Comparison of ENCODE assay signal across 17 mouse cellular contexts in the genomic region with DNA sequence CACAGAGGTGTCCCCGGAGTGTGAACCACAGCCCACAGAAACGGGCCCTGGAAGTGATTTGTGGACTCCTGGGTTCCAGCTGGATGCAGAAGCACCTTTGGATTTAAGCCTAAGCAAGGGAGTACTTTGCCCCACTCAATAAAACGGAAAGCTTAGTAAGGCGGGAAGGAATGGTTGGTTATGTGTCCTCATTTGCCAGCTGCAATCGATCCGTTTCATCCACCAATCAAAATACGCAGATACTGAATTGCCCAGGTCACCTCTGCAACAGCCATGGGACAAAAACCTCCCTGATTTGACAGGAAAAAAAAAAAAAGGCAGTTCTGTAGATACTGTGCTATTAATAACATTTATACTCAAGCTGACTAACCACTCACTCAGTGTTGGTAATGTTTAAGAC. TPM values are rescaled to one million over a fixed set of nuclear protein-coding genes. Genes with fewer than 3 reads are reported as not detected.
DNase-seq lines count a peak whose midpoint lies in the region; ATAC-seq and TF ChIP-seq lines count a peak whose summit lies in the region.
"Had no signal": no experiment of that assay in that cellular context is flagged by ENCODE, and none has a peak within 500 bp of the region (broad histone marks: within the 10 kb centered on the region; RNA-seq: fewer than 3 reads in every experiment).

No protein-coding gene starts in this region.

- no peaks in the 10 kb centered on the region for H3K4me1 ChIP-seq in liver, postnatal 0 days (ENCODE audit: insufficient read depth)
- H3K4me1 ChIP-seq in forebrain, embryonic 13.5 days: peaks cover 29% of the 10 kb centered on the region
- peaks cover 13% of the 10 kb centered on the region for H3K4me1 ChIP-seq in forebrain, embryonic 16.5 days (replicated peaks; ENCODE audit: control insufficient read depth, insufficient read depth, low read length)
- H3K4me1 ChIP-seq in neural tube, embryonic 13.5 days (replicated peaks): peaks cover 18% of the 10 kb centered on the region
- H3K4me1 ChIP-seq: heart, embryonic 15.5 days had no signal

- no peaks in the 10 kb centered on the region for H3K36me3 ChIP-seq in liver, postnatal 0 days (replicated peaks; ENCODE audit: insufficient read depth, low read length)
- H3K36me3 ChIP-seq in forebrain, embryonic 13.5 days (ENCODE audit: poor library complexity, severe bottlenecking): no peaks in the 10 kb centered on the region
- no peaks in the 10 kb centered on the region for H3K36me3 ChIP-seq in forebrain, embryonic 16.5 days (ENCODE audit: control insufficient read depth, insufficient read depth)
- no peaks in the 10 kb centered on the region for H3K36me3 ChIP-seq in neural tube, embryonic 13.5 days
- H3K36me3 ChIP-seq: heart, embryonic 15.5 days; limb, embryonic 12.5 days had no signal

- H3K27ac ChIP-seq in liver, postnatal 0 days (ENCODE audit: low read depth): no peak overlapping the region
- H3K27ac ChIP-seq in forebrain, embryonic 13.5 days: peak overlapping the region; percentile 57
- peak overlapping the region; percentile 0 for H3K27ac ChIP-seq in forebrain, embryonic 16.5 days (ENCODE audit: low read length)
- H3K27ac ChIP-seq in neural tube, embryonic 13.5 days (replicated peaks): peak overlapping the region; percentile 88
- H3K27ac ChIP-seq: heart, adult 2 months; heart, embryonic 15.5 days; limb, embryonic 12.5 days had no signal

- WGBS in liver, postnatal 0 days (ENCODE audit: insufficient replicate concordance): 73% methylated on average over 7 of the region's 7 CpGs
- 71% methylated on average over 7 of the region's 7 CpGs for WGBS in forebrain, embryonic 13.5 days
- WGBS in forebrain, embryonic 16.5 days: 60% methylated on average over 7 of the region's 7 CpGs
- WGBS in neural tube, embryonic 13.5 days: 65% methylated on average over 7 of the region's 7 CpGs

- peak; percentile 27; the same call in 1 of the 2 replicates for ATAC-seq in liver, postnatal 0 days
- no peak for ATAC-seq in forebrain, embryonic 13.5 days
- ATAC-seq in forebrain, embryonic 16.5 days: no peak
- no peak for ATAC-seq in neural tube, embryonic 13.5 days (ENCODE audit: low read depth)

- no peak for DNase-seq in liver, postnatal 0 days
- DNase-seq in liver: no peak
- no peak for DNase-seq in lung, postnatal 4 days
- DNase-seq in testis, postnatal 14 days (ENCODE audit: low spot score): no peak
- DNase-seq: cerebellum, postnatal 14 days; gastrocnemius, postnatal 14 days; heart, adult 2 months; kidney, adult 8-10 months; kidney, postnatal 36 days; layer of hippocampus, adult 9-11 months; lung, adult 18-20 months; retina, postnatal 1 day had no signal

- H3K4me2 ChIP-seq in liver, postnatal 0 days (ENCODE audit: low read depth, low read length): no peak overlapping the region
- H3K4me2 ChIP-seq in forebrain, embryonic 13.5 days: no peak overlapping the region; the same call in 1 of the 2 replicates
- no peak overlapping the region for H3K4me2 ChIP-seq in forebrain, embryonic 16.5 days (ENCODE audit: low read length)
- no peak overlapping the region for H3K4me2 ChIP-seq in neural tube, embryonic 13.5 days
- H3K4me2 ChIP-seq: heart, embryonic 15.5 days; limb, embryonic 12.5 days had no signal

- H3K4me3 ChIP-seq in liver, postnatal 0 days (ENCODE audit: low read depth, low read length): no peak overlapping the region
- H3K4me3 ChIP-seq in forebrain, embryonic 13.5 days: no peak overlapping the region
- no peak overlapping the region for H3K4me3 ChIP-seq in forebrain, embryonic 16.5 days (replicated peaks; ENCODE audit: low read length)
- no peak overlapping the region for H3K4me3 ChIP-seq in neural tube, embryonic 13.5 days
- H3K4me3 ChIP-seq: heart, adult 2 months; heart, embryonic 15.5 days; limb, embryonic 12.5 days had no signal

- no peak for TF ChIP-seq EP300 in liver, postnatal 0 days (IDR thresholded peaks at IDR 0.05; ENCODE audit: low read depth)

- no peak for TF ChIP-seq CTCF in liver, postnatal 0 days (IDR thresholded peaks at IDR 0.05; ENCODE audit: low read depth)

- H3K9me3 ChIP-seq in liver, postnatal 0 days (ENCODE audit: low read length): no peaks in the 10 kb centered on the region
- H3K9me3 ChIP-seq in forebrain, embryonic 13.5 days (replicated peaks): no peaks in the 10 kb centered on the region
- no peaks in the 10 kb centered on the region for H3K9me3 ChIP-seq in forebrain, embryonic 16.5 days (ENCODE audit: control insufficient read depth, low read length)
- no peaks in the 10 kb centered on the region for H3K9me3 ChIP-seq in neural tube, embryonic 13.5 days
- H3K9me3 ChIP-seq: heart, embryonic 15.5 days; limb, embryonic 12.5 days had no signal

- H3K27me3 ChIP-seq in liver, postnatal 0 days (ENCODE audit: insufficient read depth, low read length): no peaks in the 10 kb centered on the region
- H3K27me3 ChIP-seq in forebrain, embryonic 13.5 days: no peaks in the 10 kb centered on the region
- no peaks in the 10 kb centered on the region for H3K27me3 ChIP-seq in forebrain, embryonic 16.5 days (replicated peaks; ENCODE audit: control insufficient read depth, insufficient read depth, low read length)
- no peaks in the 10 kb centered on the region for H3K27me3 ChIP-seq in neural tube, embryonic 13.5 days
- H3K27me3 ChIP-seq: heart, embryonic 15.5 days; limb, embryonic 12.5 days had no signal

- H3K9ac ChIP-seq in liver, postnatal 0 days (replicated peaks): no peak overlapping the region
- no peak overlapping the region for H3K9ac ChIP-seq in forebrain, embryonic 13.5 days
- no peak overlapping the region for H3K9ac ChIP-seq in forebrain, embryonic 16.5 days (replicated peaks; ENCODE audit: low read depth, low read length)
- H3K9ac ChIP-seq in neural tube, embryonic 13.5 days: no peak overlapping the region
- H3K9ac ChIP-seq: heart, embryonic 15.5 days; limb, embryonic 12.5 days had no signal

RNA-seq across cellular contexts. Expression of a gene that starts 47.0 kb away (rescaled TPM):
- 1.5 and 1.9 TPM in 2 replicates for polyA plus RNA-seq in liver, postnatal 0 days (2015; fragmentation: Nextera tagmentation; extraction: Ambion mirVana)
- 10.0 and 10.2 TPM in 2 replicates for polyA plus RNA-seq in forebrain, embryonic 13.5 days (2015; fragmentation: Nextera tagmentation; extraction: Ambion mirVana)
- 11.3 and 13.9 TPM in 2 replicates for polyA plus RNA-seq in forebrain, embryonic 16.5 days (2015; fragmentation: Nextera tagmentation; extraction: Ambion mirVana)
- 6.4 and 8.9 TPM in 2 replicates for polyA plus RNA-seq in neural tube, embryonic 13.5 days (2015; fragmentation: Nextera tagmentation; extraction: Ambion mirVana)

RNA-seq across cellular contexts. Expression of a gene that starts 47.5 kb away (rescaled TPM):
- 1.6 and 1.8 TPM in 2 replicates for polyA plus RNA-seq in liver, postnatal 0 days (2015; fragmentation: Nextera tagmentation; extraction: Ambion mirVana)
- 6.2 and 7.6 TPM in 2 replicates for polyA plus RNA-seq in forebrain, embryonic 13.5 days (2015; fragmentation: Nextera tagmentation; extraction: Ambion mirVana)
- 9.0 and 10.3 TPM in 2 replicates for polyA plus RNA-seq in forebrain, embryonic 16.5 days (2015; fragmentation: Nextera tagmentation; extraction: Ambion mirVana)
- polyA plus RNA-seq in neural tube, embryonic 13.5 days (2015; fragmentation: Nextera tagmentation; extraction: Ambion mirVana): 5.6 and 6.5 TPM in 2 replicates
